Mouse (Mus musculus): ENCODE data around the gene Plce1.

Plce1 gene

GRCm38 (mm10) chr19:38723969-38724368 lies 243.1 kb downstream of the Plce1 start:
- DNase-seq (ENCODE audit: low spot score in 2 of 2) = no peak

DNA sequence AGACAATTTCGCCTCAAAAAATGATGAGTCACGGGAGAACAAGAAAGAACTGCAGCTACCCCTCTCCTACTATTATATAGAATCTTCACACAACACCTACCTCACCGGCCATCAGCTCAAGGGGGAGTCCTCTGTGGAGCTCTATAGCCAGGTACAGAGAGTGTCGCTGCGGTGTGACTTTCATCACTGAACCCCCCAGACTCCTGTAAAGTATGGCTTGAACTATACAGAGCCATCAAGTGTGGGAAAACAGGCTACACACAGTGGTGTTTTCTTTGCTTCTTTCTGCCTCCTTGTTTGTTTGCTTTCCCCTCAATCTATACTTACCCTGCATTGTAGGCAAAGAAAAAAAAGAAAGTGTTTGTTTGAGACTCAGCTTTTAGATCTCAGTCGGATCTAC lies 247.9 kb downstream of the Plce1 start:
- no peak for DNase-seq (ENCODE audit: low spot score in 2 of 2)

DNA sequence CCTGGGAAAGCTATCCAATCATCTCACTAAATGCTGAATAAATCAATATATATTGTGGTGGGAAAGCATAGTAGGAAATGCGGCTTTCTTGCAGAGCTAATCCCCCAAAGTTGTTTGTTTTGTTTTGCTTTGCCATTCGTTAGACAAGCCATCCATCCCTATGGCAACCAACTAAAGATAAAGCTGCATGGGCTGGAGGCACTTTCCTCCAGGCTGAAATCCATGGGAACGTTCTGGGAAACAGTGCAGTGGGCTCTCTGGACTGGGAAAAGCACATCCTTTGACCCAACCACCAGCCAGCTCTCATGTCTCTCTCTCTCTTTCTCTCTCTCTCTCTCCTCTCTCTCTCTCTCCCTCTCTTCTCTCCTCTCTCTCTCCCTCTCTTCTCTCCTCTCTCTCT lies 248.4 kb downstream of the Plce1 start:
- no peak for DNase-seq (ENCODE audit: low spot score in 2 of 2)

- no peak for DNase-seq (ENCODE audit: low spot score in 2 of 2)
These were observed 263.6 kb downstream of the Plce1 start for GRCm38 (mm10) chr19:38744546-38744945.

DNA sequence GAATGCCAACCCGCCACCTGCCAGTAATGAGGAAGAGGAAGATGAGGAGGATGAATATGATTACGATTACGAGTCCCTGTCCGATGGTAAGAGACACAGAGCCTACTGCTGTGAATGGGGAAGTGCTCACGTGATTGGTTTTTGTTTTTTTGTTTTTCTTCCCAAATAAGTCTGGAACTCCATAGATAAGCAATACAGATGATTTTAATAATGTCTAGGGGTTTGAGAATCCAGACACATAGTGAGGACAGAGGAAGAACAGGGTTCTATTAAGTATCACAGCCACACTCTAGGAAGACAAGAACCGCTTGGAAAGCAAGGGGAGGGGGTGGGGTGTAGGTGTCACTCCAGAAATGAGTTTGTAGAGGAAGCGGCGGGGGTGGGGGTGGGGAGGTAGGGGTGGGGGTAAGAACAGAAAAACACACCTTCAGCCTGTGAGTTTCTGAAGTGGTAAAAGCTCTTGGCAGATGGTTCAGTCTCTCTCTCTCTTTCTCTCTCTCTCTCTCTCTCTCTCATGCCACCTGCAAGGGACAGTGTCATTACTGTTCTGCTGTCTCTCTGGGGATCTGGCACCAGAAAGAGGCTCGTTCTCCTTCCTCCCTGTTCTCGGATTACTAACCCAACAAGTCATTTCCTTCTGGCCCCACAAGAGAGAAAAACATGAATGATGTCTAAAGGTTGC lies 265.0 kb downstream of the Plce1 start:
- no peak for DNase-seq (ENCODE audit: low spot score in 2 of 2)

- DNase-seq (ENCODE audit: low spot score in 2 of 2) = no peak
These were observed 265.6 kb downstream of the Plce1 start for GRCm38 (mm10) chr19:38746492-38747014.

GRCm38 (mm10) chr19:38750192-38750591 lies 269.3 kb downstream of the Plce1 start:
- no peak for DNase-seq (ENCODE audit: low spot score in 2 of 2)

DNA sequence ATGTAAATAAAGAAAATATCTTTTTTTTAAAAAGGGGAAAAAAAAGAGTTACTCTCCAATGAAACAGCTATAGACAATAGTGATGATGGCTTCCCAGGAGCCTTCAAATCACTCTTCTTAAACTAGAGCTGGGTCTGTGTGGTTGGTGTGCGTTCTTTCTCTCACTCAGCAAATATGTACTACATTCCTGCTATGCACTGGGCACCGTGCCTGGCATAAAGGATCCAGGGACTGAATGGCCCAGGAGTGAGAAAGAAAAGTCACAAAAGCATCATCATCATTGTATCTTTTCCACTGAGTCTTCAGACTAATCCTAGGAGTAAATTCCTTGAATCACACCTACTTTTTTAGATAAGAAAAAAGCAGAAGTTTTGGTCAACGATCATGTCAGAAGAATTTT lies 276.3 kb downstream of the Plce1 start:
- DNase-seq (ENCODE audit: low spot score in 2 of 2) = no peak

- no peak for DNase-seq (ENCODE audit: low spot score in 2 of 2)
These were observed 277.1 kb downstream of the Plce1 start for GRCm38 (mm10) chr19:38758056-38758455.

DNA sequence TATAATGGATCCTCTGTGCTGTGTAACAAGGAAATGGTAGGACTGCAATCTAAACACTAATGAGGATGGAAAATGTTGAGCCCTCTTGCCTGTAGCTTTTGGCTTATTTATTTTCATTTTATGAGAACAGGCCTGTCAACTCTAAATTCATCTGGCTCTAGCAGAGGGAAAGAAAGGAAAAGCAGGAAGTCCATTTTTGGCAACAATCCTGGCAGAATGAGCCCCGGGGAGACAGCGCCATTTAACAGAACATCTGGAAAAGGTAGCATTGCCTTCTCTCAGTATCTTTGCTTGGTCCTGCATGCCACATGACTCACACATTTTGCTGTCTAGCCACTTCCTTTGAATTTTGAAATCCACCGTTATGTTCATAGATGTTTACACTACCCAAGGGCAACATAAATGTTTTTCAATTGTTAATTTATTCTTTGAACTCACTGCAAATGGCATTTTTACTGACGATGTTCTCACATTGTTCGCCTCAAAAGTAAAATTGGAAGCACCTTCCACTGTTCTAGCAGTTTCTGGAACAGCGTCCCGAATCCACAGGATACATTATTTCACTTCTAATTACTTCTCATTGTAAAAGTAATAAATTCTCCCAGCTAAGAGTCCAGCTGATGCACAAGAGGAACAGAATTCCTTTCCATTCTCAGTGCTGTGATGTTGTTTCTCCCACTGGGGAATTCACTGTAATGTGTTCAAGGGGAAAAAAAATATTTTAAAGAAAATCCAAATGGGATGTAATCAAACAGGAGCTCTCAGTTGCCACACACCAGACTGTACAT lies 278.0 kb downstream of the Plce1 start:
- no peak for DNase-seq (ENCODE audit: low spot score in 2 of 2)

DNA sequence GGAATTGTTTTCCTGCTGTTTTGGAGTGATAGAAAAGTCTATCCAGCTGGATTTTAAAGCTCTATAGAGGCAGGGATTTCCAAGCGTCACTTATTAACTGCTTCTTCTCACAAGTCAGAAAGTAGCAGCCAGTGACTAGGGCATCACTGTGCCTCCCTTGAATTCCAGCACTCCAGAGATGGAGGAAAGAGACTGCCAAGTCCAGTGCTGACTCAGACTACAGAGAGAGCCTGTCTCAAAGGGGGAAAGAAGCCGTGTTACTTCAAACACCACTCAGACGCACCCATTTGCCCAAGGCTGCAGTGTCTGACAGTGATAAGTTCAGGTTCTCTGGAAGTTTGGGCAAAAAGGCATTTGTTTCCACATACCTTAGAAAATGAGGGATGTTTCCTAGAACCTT lies 279.5 kb downstream of the Plce1 start:
- no peak for DNase-seq (ENCODE audit: low spot score in 2 of 2)

- DNase-seq (ENCODE audit: low spot score in 2 of 2) = no peak
These were observed 285.4 kb downstream of the Plce1 start for GRCm38 (mm10) chr19:38766306-38766705.

DNA sequence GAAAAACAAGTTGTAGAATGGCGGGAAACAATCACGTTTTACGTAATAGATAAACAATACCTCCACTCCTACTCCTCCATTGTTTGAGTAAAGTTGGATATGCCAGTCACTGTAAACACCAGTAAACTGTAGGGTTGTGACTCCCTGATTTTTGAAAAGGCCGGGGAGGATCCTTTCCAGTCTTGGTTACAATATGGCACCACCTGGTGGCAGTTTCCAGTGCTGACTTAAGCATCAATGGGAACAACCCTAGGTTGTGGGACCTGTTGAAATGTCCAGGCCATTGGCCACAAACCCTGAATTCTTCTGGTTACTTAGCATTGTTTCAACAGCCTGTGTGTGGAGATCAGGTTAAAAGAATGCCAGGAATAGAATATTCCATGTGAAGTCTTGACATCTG lies 294.6 kb downstream of the Plce1 start:
- DNase-seq (ENCODE audit: low spot score in 2 of 2) = no peak

DNA sequence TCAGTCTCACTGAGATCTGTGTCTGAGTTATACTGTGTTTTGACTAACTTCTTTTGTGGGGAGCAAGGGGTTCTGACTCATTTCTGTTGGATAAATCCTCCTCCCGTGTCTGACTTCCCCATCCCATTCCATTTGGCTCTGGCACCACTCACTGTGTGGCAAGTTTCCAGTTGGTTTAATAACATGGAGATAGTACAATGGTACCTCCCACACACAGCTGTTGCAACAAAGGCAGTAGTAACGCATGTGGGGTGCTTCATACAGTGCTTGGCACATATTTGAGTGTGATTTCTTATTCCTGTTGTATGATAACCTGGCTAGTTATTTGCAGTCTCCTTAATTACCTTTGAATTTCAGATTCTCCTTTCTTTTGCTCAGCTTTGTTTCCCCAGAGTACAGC lies 297.9 kb downstream of the Plce1 start:
- DNase-seq (ENCODE audit: low spot score in 2 of 2) = no peak

GRCm38 (mm10) chr19:38783542-38783941 lies 302.6 kb downstream of the Plce1 start:
- DNase-seq (ENCODE audit: low spot score in 2 of 2) = no peak

GRCm38 (mm10) chr19:38787756-38788155 lies 306.8 kb downstream of the Plce1 start:
- no peak for DNase-seq (ENCODE audit: low spot score in 2 of 2)

- DNase-seq (ENCODE audit: low spot score in 2 of 2) = no peak
These were observed 312.7 kb downstream of the Plce1 start for GRCm38 (mm10) chr19:38793563-38794045.

GRCm38 (mm10) chr19:38796546-38796945 lies 315.6 kb downstream of the Plce1 start:
- DNase-seq (ENCODE audit: low spot score in 2 of 2) = no peak

- no peak for DNase-seq (ENCODE audit: low spot score in 2 of 2)
These were observed 317.4 kb downstream of the Plce1 start for GRCm38 (mm10) chr19:38798291-38798690.

GRCm38 (mm10) chr19:38798801-38799200 lies 317.9 kb downstream of the Plce1 start:
- no peak for DNase-seq (ENCODE audit: low spot score in 2 of 2)

DNA sequence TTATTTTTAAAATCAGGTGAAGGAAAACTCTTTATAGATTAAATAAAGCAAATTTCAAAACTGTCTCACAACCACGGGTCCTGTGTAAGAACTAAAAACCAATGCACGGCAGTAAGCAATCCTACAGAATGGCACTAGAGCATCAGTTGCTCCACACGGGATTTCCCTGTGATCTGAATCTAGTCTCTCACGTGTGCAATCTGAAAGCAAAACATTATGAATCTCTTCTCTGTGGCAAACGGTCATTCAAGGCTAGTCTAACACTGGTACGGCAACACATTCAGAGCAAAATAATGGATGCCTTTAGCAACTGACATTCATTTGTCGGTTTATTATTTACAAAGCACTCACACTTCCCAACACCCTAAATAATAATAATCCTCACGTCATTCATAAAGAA lies 337.3 kb downstream of the Plce1 start:
- DNase-seq (ENCODE audit: low spot score in 2 of 2) = no peak

- peak; percentile 96 to 99 for DNase-seq (ENCODE audit: low spot score in 2 of 2)
These were observed 338.0 kb downstream of the Plce1 start, which contains the start of gene Noc3l for GRCm38 (mm10) chr19:38818766-38819426. TSS of gene Noc3l (minus strand) at chr19:38819237.

All from spleen, postnatal 4 days (tissue).